Mouse (Mus musculus) megakaryocyte, embryonic 14.5 days (primary cell): ENCODE measurements around the gene Tns4. TPM values are rescaled to one million over a fixed set of nuclear protein-coding genes. Genes with fewer than 3 reads are reported as not detected.

Experiments used
- H3K27me3 ChIP-seq: replicated peaks from 2 replicates; pipeline ENCODE3; 2012; ENCODE audit warnings: inconsistent platforms
- H3K36me3 ChIP-seq: replicated peaks from 2 replicates; pipeline ENCODE3; 2012; ENCODE audit warnings: low read length, inconsistent platforms, mixed read lengths
- H3K4me1 ChIP-seq: 2 replicates; pipeline ENCODE4 v1.6.1; 2012; ENCODE audit warnings: inconsistent platforms
- H3K4me3 ChIP-seq: replicated peaks from 2 replicates; pipeline ENCODE3; 2012; ENCODE audit warnings: moderate library complexity, mild to moderate bottlenecking, inconsistent platforms
- H3K9me3 ChIP-seq: 2 replicates; pipeline ENCODE4 v1.6.1; 2012; ENCODE audit warnings: inconsistent platforms
- FLI1 ChIP-seq: IDR thresholded peaks from 2 replicates; pipeline ENCODE4 v1.6.1; 2012; ENCODE audit warnings: low read length, inconsistent platforms, mixed read lengths
- GATA1 ChIP-seq: IDR thresholded peaks from 3 replicates; pipeline ENCODE4 v1.6.1; 2012; ENCODE audit warnings: mixed read lengths, low read length, inconsistent platforms, borderline replicate concordance
- polyA plus RNA-seq: library from polyadenylated mRNA; stranded (reverse); fragments of >175 nt; gene quantifications from 2 replicates; pipeline ENCODE4 v1.2.3, GENCODE M21; 2012; ENCODE audit warnings: low replicate concordance; ENCODE audit not compliant: insufficient read depth

Gene Tns4
- polyA plus RNA-seq, 1 experiment: 0.93 TPM

DNA sequence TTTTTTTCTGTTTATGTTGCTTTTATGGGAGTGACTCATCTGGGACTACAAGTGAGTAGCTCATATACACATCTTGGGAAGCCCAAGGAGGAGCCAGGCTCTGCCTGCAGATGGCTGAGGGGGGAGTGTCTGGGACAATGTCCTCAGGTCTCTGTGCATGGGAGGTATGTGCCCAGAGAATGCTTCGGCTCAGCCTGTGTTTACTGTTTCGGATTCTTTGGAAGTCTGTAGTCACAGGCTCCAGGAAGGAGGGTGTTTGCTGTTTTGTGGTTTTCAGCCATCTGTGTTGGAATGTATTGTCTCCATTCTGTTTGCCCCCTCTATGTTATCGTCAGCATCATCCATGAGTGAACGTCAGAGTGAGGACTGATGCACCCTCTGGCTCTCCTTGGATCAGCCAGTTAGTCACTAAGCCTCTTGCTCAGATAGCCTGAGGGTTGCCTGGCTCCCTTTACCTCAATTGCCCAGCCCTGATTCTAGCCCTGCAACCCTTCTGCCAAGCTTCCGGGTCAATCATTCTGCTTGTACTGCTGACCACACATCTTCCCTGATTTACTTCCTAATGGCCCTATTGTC, 12.3 kb downstream of the Tns4 start:
- Histone ChIP-seq H3K27me3 (peaks cover 67% of the 10 kb centered on the region), H3K36me3 (no peaks in the 10 kb centered on the region), H3K4me3 (no peak overlapping the region), H3K4me1 (no peaks in the 10 kb centered on the region), H3K9me3 (no peaks in the 10 kb centered on the region)
- no peak for TF ChIP-seq GATA1
- no peak for TF ChIP-seq FLI1

DNA sequence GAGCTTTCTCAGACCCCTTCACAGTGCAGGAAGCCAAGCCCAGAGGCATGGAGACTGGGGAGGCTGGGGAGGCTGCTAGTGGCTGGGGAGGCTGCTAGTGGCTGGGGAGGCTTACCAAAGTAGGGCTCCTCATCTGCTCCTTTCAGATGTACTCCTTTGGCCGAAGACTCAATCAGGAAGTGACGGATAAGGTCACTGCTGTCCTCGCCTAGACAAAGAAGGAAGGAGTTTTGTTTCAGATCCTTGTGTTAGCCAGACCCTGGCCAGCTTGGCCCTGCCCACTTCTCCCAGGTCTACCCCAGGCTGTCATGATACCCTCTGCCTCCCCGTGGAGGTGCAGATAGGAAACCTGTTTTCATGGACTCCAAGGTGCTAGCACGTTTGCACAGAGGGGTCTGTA, 15.3 kb downstream of the Tns4 start:
- Histone ChIP-seq H3K9me3 (no peaks in the 10 kb centered on the region), H3K4me1 (no peaks in the 10 kb centered on the region), H3K27me3 (peaks cover 67% of the 10 kb centered on the region), H3K36me3 (no peaks in the 10 kb centered on the region), H3K4me3 (no peak overlapping the region)
- TF ChIP-seq GATA1: no peak
- no peak for TF ChIP-seq FLI1

GRCm38 (mm10) chr11:99071866-99072265, 17.2 kb downstream of the Tns4 start:
- Histone ChIP-seq H3K36me3 (no peaks in the 10 kb centered on the region), H3K27me3 (peaks cover 72% of the 10 kb centered on the region), H3K4me1 (no peaks in the 10 kb centered on the region), H3K9me3 (no peaks in the 10 kb centered on the region), H3K4me3 (no peak overlapping the region)
- no peak for TF ChIP-seq FLI1

DNA sequence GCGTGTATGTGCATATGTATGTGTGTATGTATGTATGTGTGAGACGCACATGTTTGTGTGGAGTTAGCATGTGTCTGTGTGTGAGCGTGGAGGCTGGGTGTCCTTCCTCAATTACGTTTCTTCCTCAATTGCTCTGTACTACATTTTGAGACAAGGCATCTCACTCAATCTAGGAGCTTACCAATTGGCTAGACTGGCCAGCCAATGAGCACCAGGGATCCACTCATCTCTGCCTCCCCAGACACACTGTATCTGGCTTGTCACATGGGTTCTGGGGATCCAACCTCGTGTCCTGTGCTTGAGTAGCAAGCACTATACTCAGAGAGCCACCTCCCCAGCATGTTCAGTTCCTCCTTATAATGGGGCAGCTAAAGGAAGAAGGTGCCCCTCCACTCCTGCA, 20.7 kb downstream of the Tns4 start:
- peaks cover 60% of the 10 kb centered on the region for H3K27me3 ChIP-seq
- no peaks in the 10 kb centered on the region for H3K9me3 ChIP-seq
- no peak overlapping the region for H3K4me3 ChIP-seq
- no peaks in the 10 kb centered on the region for H3K36me3 ChIP-seq
- H3K4me1 ChIP-seq: peaks cover 7% of the 10 kb centered on the region
- no peak for TF ChIP-seq FLI1

DNA sequence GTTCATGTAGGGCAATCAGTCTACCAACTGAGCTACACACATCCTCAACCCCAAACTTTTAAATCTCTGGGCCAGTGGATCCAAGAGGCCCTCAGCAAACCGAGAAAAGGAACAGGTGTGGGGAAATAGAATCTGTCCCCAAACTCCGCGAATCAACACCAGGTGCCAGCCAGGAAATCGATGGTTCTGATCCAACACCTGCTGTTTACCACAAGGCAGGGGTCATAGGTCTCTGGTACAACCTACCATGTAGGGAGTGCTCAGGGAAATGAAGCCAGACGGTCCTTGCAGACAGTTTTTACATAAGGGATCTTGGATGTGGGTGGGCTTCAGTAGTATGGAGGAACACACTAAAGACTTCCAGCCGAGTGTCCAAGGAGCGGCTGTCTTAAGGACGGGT, 21.5 kb downstream of the Tns4 start:
- no peak overlapping the region for H3K4me3 ChIP-seq
- H3K9me3 ChIP-seq: no peaks in the 10 kb centered on the region
- peaks cover 62% of the 10 kb centered on the region for H3K27me3 ChIP-seq
- H3K4me1 ChIP-seq: peaks cover 7% of the 10 kb centered on the region
- H3K36me3 ChIP-seq: no peaks in the 10 kb centered on the region
- TF ChIP-seq FLI1: no peak
- TF ChIP-seq GATA1: no peak

DNA sequence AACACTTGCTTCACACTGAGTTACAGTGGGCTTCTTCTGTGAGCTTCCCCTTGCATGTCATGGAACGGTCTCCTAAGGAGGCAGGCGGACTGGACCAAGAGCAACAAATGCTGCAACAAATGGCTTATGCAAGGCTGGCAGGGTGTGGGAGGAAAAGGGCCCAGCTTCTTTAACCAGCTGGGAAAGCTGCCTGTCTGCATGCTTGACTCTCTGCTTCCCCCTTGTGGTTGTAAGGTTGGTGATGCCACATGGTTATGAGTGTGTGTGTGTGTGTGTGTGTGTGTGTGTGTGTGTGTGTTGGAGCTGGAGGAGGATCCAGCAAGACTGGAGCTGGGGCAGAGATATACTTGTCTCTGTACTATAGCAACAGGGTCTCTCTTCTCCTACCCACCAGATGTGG, 23.1 kb downstream of the Tns4 start:
- Histone ChIP-seq H3K9me3 (no peaks in the 10 kb centered on the region), H3K36me3 (no peaks in the 10 kb centered on the region), H3K4me1 (peaks cover 7% of the 10 kb centered on the region), H3K4me3 (no peak overlapping the region), H3K27me3 (peaks cover 56% of the 10 kb centered on the region)
- TF ChIP-seq FLI1: no peak

- peaks cover 54% of the 10 kb centered on the region for H3K27me3 ChIP-seq
- no peaks in the 10 kb centered on the region for H3K36me3 ChIP-seq
- H3K9me3 ChIP-seq: no peaks in the 10 kb centered on the region
- TF ChIP-seq GATA1 (no peak), FLI1 (no peak)
- H3K4me3 ChIP-seq: no peak overlapping the region
- H3K4me1 ChIP-seq: peaks cover 7% of the 10 kb centered on the region
These were observed 23.8 kb downstream of the Tns4 start for GRCm38 (mm10) chr11:99065353-99065752.

DNA sequence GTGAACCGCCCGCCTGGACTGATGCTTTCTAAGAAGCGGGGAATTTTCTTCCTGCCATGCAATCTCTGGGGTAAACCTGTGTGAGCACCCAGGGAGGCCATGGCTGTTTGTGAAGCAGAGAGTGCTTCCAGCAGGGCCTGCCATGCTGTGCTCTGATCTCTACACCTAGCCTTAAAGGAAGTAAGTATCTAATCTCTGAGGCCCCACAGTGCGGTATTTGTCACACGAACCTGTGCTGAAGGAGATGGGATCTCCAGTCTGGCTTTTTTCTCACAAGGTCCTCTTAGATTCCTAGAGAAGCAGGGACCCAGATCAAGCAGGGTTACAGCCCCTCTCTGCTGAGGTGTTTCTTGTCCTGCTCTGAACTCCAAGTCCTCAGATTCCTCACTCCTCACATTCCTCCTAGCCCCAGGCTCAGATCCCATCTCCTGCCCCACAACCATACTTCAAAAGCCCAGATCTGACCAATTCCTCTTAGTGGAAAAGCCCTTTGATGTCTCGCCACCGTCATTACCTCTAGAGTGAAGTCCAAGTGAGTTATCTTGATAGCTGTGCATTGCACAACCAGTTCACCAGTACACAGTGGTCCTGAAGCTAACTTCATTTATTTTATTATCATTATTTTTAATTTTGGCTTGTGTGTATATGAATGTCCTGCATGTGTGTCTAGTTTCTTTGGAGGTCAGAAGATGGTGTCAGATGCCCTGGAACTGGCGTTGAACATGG, 25.5 kb downstream of the Tns4 start:
- peaks cover 10% of the 10 kb centered on the region for H3K9me3 ChIP-seq
- TF ChIP-seq FLI1 (no peak), GATA1 (no peak)
- H3K36me3 ChIP-seq: no peaks in the 10 kb centered on the region
- peaks cover 7% of the 10 kb centered on the region for H3K4me1 ChIP-seq
- peaks cover 61% of the 10 kb centered on the region for H3K27me3 ChIP-seq
- H3K4me3 ChIP-seq: no peak overlapping the region

DNA sequence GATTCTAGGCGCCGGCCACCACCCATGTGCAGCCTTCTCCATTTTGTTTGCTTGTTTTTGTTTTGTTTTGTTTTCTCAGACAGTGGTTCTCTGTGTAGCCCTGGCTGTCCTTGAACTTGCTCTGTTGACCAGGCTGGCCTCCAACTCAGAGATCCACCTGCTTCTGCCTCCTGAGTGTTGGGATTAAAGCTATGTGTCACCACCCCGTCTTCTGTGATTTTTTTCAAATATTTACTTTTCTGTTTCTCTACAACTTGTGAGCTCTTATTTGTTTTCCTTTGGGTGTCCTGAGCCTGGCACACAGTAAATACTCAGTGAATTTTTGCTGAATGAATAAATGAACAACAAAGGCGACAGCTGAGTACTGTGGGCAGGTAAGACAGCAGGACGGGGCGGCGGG, 26.4 kb downstream of the Tns4 start:
- no peaks in the 10 kb centered on the region for H3K36me3 ChIP-seq
- H3K4me3 ChIP-seq: no peak overlapping the region
- TF ChIP-seq FLI1 (no peak), GATA1 (no peak)

GRCm38 (mm10) chr11:99060435-99060834, 28.7 kb downstream of the Tns4 start:
- H3K36me3 ChIP-seq: no peaks in the 10 kb centered on the region
- peaks cover 59% of the 10 kb centered on the region for H3K27me3 ChIP-seq
- TF ChIP-seq GATA1: no peak
- no peak for TF ChIP-seq FLI1
- H3K4me1 ChIP-seq: no peaks in the 10 kb centered on the region; the same call in 1 of the 2 replicates
- no peak overlapping the region for H3K4me3 ChIP-seq
- peaks cover 23% of the 10 kb centered on the region for H3K9me3 ChIP-seq

More for the DNA sequence above, 26.4 kb downstream of the Tns4 start:
- peaks cover 57% of the 10 kb centered on the region for H3K27me3 ChIP-seq
- H3K9me3 ChIP-seq: peaks cover 10% of the 10 kb centered on the region
- peaks cover 7% of the 10 kb centered on the region for H3K4me1 ChIP-seq
